Comparison of ENCODE assay signal across 7 mouse cellular contexts in the genomic region with DNA sequence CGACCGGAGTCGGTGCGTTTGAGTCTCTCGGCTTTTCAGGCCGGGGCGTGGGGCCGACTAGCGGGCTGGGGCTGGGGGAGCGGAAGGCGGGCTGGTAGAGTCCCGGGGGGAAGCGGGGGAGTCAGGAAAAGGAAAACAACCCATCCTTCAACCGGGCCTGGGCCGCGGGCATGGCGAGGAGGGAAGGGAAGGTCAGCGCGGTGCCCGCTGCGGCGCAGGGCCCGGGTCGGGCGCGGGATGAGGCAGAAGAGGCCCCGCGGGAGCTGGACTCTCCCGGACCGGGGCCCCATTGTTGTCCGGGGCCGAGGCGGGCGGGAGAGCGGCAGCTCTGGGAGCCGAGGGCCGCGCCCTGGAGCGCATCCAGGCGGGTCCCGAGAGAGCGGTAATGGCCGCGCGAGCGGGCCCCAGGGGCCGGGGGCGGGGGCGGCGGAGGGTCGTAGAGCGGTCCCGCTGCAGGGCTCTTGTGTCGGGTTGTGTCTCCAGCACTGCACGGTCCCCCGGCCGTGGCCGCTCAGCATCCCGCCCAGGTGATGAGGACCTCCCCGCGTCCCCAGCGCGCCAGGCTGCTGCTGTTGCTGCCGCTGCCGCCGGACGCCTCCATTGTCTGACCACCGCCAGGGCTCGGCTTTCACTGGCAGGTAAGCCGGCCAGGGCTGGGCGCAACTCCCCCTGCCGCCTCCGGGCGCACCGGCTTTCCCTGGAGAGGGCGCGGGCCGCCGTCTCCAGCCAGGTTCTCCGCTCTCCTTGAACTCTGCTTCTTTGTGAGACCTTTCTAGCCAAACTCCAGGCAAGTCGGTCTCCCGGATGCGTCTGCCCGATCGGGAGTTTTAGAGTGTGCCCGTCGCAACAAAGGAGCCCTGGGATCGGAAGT. TPM values are rescaled to one million over a fixed set of nuclear protein-coding genes. Genes with fewer than 3 reads are reported as not detected.
A peak's percentile ranks its signal among the peaks of the same experiment; 100 is the strongest.
DNase-seq lines count a peak whose midpoint lies in the region; ATAC-seq and TF ChIP-seq lines count a peak whose summit lies in the region.

No protein-coding gene starts in this region.

- 0 out of 2 replicates have a peak, but pooled peaks cover 16% of the 10 kb centered on the region for H3K36me3 ChIP-seq in hindbrain, embryonic 12.5 days
- peaks cover 4% of the 10 kb centered on the region; the same call in 1 of the 2 replicates for H3K36me3 ChIP-seq in limb, embryonic 15.5 days
- no peaks in the 10 kb centered on the region for H3K36me3 ChIP-seq in myocyte (ENCODE audit: control insufficient read depth, insufficient read depth)

- no peak for TF ChIP-seq POLR2A in myocyte (IDR thresholded peaks at IDR 0.05; ENCODE audit: insufficient read length, low read depth)

- peaks cover 19% of the 10 kb centered on the region for H3K27me3 ChIP-seq in hindbrain, embryonic 12.5 days
- peaks cover 26% of the 10 kb centered on the region; the same call in 1 of the 2 replicates for H3K27me3 ChIP-seq in limb, embryonic 15.5 days
- peaks cover 8% of the 10 kb centered on the region for H3K27me3 ChIP-seq in myocyte (ENCODE audit: control insufficient read depth, insufficient read depth, insufficient read length)

- H3K9ac ChIP-seq in hindbrain, embryonic 12.5 days = peak overlapping the region; percentile 98
- H3K9ac ChIP-seq in limb, embryonic 15.5 days = peak overlapping the region; percentile 89

- H3K27ac ChIP-seq in hindbrain, embryonic 12.5 days = peak overlapping the region; percentile 96
- peak overlapping the region; percentile 88 for H3K27ac ChIP-seq in limb, embryonic 15.5 days

- peak overlapping the region; percentile 72 for H3ac ChIP-seq in myocyte (ENCODE audit: control insufficient read depth, insufficient read length)

- H3K4me1 ChIP-seq in hindbrain, embryonic 12.5 days = peaks cover 39% of the 10 kb centered on the region
- peaks cover 20% of the 10 kb centered on the region for H3K4me1 ChIP-seq in limb, embryonic 15.5 days

- H3K9me3 ChIP-seq in hindbrain, embryonic 12.5 days (replicated peaks) = no peaks in the 10 kb centered on the region
- H3K9me3 ChIP-seq in limb, embryonic 15.5 days = no peaks in the 10 kb centered on the region

- H3K4me3 ChIP-seq in hindbrain, embryonic 12.5 days = peak overlapping the region; percentile 97
- H3K4me3 ChIP-seq in limb, embryonic 15.5 days = peak overlapping the region; percentile 99
- peak overlapping the region; percentile 36 for H3K4me3 ChIP-seq in myocyte

- WGBS in hindbrain, embryonic 12.5 days = under 1% methylated on average over 82 of the region's 88 CpGs
- under 1% methylated on average over 81 of the region's 88 CpGs for WGBS in limb, embryonic 15.5 days

- peak; percentile 10 to 21 for DNase-seq in CD8-positive naive resting alpha-beta T cell, adult 2 months (ENCODE audit: low read depth in 2 of 2, low spot score in 2 of 2)
- peak; percentile 26 for DNase-seq in T-cell, adult 2 months (ENCODE audit: low spot score)
- DNase-seq in embryo, embryonic 9.5 days (ENCODE audit: extremely low spot score) = peak; percentile 66
- peak; percentile 61 for DNase-seq in thymus, postnatal 4 days

- no peak; the same call in 1 of the 2 replicates for ATAC-seq in hindbrain, embryonic 12.5 days (ENCODE audit: low FRiP score)
- peak; percentile 68 for ATAC-seq in limb, embryonic 15.5 days (ENCODE audit: insufficient number of reproducible peaks, low FRiP score, low TSS enrichment, low read depth)

- H3K79me2 ChIP-seq in myocyte (ENCODE audit: control insufficient read depth, insufficient read depth) = peaks cover 41% of the 10 kb centered on the region

- peak overlapping the region; percentile 74 for H3K4me2 ChIP-seq in hindbrain, embryonic 12.5 days (replicated peaks)
- peak overlapping the region; percentile 71 for H3K4me2 ChIP-seq in limb, embryonic 15.5 days
- H3K4me2 ChIP-seq in myocyte (ENCODE audit: low read depth) = peak overlapping the region; percentile 96

TF ChIP-seq in myocyte, 11 proteins besides CTCF, POLR2A, EP300 and RAD21:
- TF ChIP-seq TCF12 (IDR thresholded peaks at IDR 0.05; ENCODE audit: insufficient read depth, poor library complexity, severe bottlenecking) (no peak), USF1 (IDR thresholded peaks at IDR 0.05; ENCODE audit: low read depth) (no peak), TCF3 (IDR thresholded peaks at IDR 0.05; ENCODE audit: insufficient read length, low read depth) (no peak), MAX (IDR thresholded peaks at IDR 0.05; ENCODE audit: low read depth) (no peak), CEBPB (IDR thresholded peaks at IDR 0.05; ENCODE audit: insufficient read depth, poor library complexity, severe bottlenecking) (no peak), E2F4 (IDR thresholded peaks at IDR 0.05; ENCODE audit: insufficient read depth) (no peak), MYOG (IDR thresholded peaks at IDR 0.05; ENCODE audit: control insufficient read depth in 1 of 3, insufficient read depth in 1 of 3, insufficient read length in 2 of 3, low read depth in 2 of 3) (no peak), MYOD1 (IDR thresholded peaks at IDR 0.05; ENCODE audit: control insufficient read depth in 1 of 3, insufficient read length in 2 of 3, low read depth in 2 of 3) (no peak), POLR2AphosphoS2 (IDR thresholded peaks at IDR 0.05; ENCODE audit: insufficient read length, low read depth) (no peak), SRF (IDR thresholded peaks at IDR 0.05; ENCODE audit: control insufficient read depth, insufficient read length, low read depth) (no peak), REST (IDR thresholded peaks at IDR 0.05; ENCODE audit: insufficient read depth, insufficient read length) (no peak)

RNA-seq across cellular contexts. Expression of a gene that starts 0.6 kb away (rescaled TPM):
- polyA plus RNA-seq in hindbrain, embryonic 12.5 days (2016; fragmentation: Nextera tagmentation; extraction: Ambion mirVana) = 145 and 152 TPM in 2 replicates
- polyA plus RNA-seq in limb, embryonic 15.5 days (2015; fragmentation: Nextera tagmentation; extraction: Ambion mirVana) = 68.4 and 75.6 TPM in 2 replicates
- 19.6 TPM for polyA plus RNA-seq in myocyte (2012; fragmentation: generic; extraction: Trizol)

RNA-seq across cellular contexts. Expression of a gene that starts 0.9 kb away (rescaled TPM):
- polyA plus RNA-seq in hindbrain, embryonic 12.5 days (2016; fragmentation: Nextera tagmentation; extraction: Ambion mirVana) = 26.1 and 27.9 TPM in 2 replicates
- 5.4 and 6.1 TPM in 2 replicates for polyA plus RNA-seq in limb, embryonic 15.5 days (2015; fragmentation: Nextera tagmentation; extraction: Ambion mirVana)
- 6.2 TPM for polyA plus RNA-seq in myocyte (2012; fragmentation: generic; extraction: Trizol)

Comparison
In these comparisons a context has a peak if more than half of its experiments do, and no peak if none do; other contexts are left out.
1. DNase-seq: peak in every context shown above with its lines; median percentile 66 in embryo, embryonic 9.5 days; 61 in thymus, postnatal 4 days; 26 in T-cell, adult 2 months; 16 in CD8-positive naive resting alpha-beta T cell, adult 2 months.
2. H3K4me3 ChIP-seq: peak in every context shown above with its lines; median percentile 99 in limb, embryonic 15.5 days; 97 in hindbrain, embryonic 12.5 days; 36 in myocyte.